Mouse (Mus musculus): ENCODE results near the gene Erc2.

Gene Erc2

GRCm38 (mm10) chr14:27775367-27775766 lies 153.1 kb downstream of the Erc2 start:
- no peak for DNase-seq (ENCODE audit: low read depth, low spot score)

DNA sequence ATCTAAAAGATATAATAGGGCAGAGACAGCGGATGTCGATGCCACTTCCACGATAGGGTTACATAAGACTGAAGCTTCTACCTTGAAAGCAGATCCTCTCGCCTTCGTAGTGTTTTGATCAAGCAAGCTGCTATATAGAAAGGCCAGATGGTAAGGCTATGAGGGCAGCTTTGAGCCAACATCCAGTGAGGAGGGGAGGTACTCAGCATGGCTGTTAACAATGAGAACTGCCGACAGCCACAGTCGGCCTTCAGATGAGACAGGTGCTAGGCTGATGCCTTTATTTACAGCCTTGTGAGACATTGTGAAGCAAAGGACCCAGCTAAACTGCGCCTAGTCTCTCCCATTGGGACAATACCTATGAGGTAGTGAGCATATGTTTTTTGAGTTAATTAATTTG lies 156.3 kb downstream of the Erc2 start:
- DNase-seq (ENCODE audit: low read depth, low spot score), result no peak

DNA sequence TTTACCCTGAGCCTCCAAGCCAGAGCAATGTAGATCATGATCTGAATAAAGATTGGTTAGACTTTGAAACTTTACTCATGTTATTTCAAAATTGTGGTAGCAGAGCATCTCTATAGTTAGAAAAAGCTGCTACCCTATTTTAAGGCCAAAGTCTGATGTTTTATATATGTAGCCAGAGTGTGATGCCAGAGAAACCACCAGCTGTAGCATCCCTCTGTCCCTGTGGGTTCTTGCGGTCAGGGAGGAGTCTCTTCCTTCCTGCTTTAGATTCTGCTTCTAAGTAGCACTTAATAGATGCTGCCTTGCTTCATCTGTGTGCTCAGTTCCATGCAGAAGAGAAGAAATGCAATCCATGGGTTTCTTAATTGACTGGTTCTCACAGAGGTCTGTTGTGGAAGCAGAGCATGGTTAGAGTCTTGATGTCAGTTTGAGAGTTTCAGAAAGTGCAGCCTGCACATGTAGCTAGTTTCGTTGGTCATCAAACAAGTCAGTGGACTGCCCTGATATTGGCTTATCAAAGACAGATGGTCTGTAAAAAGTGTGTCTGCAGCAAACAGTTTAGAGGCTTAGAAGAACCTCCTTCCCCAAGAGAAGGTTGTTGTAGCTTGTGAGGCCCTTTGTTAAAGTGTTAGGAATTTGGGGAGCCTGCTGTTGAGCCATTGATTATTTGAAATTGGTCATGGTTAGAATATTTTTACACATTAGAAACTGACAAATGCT lies 156.9 kb downstream of the Erc2 start:
- DNase-seq (ENCODE audit: low read depth, low spot score), result no peak

GRCm38 (mm10) chr14:27781221-27781620 lies 159.0 kb downstream of the Erc2 start:
- no peak for DNase-seq (ENCODE audit: low read depth, low spot score)

- no peak for DNase-seq (ENCODE audit: low read depth, low spot score)
Observed at GRCm38 (mm10) chr14:27784826-27785225, 162.6 kb downstream of the Erc2 start.

GRCm38 (mm10) chr14:27785562-27785961 lies 163.3 kb downstream of the Erc2 start:
- no peak for DNase-seq (ENCODE audit: low read depth, low spot score)

GRCm38 (mm10) chr14:27789066-27789898 lies 167.1 kb downstream of the Erc2 start:
- DNase-seq (ENCODE audit: low read depth, low spot score), result peak; percentile 40

- DNase-seq (ENCODE audit: low read depth, low spot score), result peak; percentile 93
Observed at GRCm38 (mm10) chr14:27798184-27798934, 176.1 kb downstream of the Erc2 start.

GRCm38 (mm10) chr14:27800766-27801165 lies 178.5 kb downstream of the Erc2 start:
- DNase-seq (ENCODE audit: low read depth, low spot score), result no peak

GRCm38 (mm10) chr14:27803961-27804360 lies 181.7 kb downstream of the Erc2 start:
- DNase-seq (ENCODE audit: low read depth, low spot score), result peak; percentile 41

DNA sequence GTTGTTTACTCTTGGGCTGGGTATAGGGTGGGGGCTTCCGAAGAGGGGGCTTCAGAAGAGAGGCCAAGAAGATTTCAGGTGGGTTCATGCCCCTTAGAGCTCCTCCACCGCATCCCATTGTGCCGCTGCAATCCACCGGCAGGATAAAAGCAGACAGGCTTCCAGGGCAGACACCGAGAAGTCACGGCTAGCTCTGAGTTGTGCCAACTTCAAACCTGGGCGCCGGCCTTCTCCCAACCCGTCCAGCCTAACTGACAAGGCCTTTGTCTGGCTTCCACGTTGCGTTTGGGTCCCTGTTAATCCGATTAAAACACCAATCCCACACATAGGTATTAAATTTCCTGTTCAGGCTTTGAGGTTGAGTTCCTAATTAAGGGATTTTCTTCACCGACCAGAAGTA lies 182.8 kb downstream of the Erc2 start:
- DNase-seq (ENCODE audit: low read depth, low spot score), result no peak

GRCm38 (mm10) chr14:27808080-27808479 lies 185.9 kb downstream of the Erc2 start:
- DNase-seq (ENCODE audit: low read depth, low spot score), result peak; percentile 50

- no peak for DNase-seq (ENCODE audit: low read depth, low spot score)
Observed at GRCm38 (mm10) chr14:27808523-27809114, 186.4 kb downstream of the Erc2 start.

GRCm38 (mm10) chr14:27810790-27811189 lies 188.6 kb downstream of the Erc2 start:
- peak; percentile 85 for DNase-seq (ENCODE audit: low read depth, low spot score)

DNA sequence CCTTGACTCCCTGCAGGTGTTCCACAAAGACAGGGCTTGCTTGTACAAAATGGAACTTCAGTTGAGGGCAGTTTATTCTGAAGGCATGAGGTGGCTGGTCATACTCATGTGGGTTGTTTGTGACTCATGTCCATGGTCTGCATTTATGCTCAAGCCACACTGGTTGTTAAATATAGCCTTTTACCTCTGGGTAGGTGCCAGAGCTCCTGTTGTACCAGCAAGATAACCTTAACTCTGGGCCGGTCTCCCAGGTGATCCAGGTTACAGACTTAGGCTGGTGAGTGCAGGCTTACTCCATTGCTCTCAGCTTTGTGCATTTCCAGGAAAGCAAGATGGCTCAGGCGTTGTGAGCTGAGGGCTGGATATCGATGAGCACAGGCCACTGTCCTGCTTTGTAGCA lies 189.4 kb downstream of the Erc2 start:
- no peak for DNase-seq (ENCODE audit: low read depth, low spot score)

DNA sequence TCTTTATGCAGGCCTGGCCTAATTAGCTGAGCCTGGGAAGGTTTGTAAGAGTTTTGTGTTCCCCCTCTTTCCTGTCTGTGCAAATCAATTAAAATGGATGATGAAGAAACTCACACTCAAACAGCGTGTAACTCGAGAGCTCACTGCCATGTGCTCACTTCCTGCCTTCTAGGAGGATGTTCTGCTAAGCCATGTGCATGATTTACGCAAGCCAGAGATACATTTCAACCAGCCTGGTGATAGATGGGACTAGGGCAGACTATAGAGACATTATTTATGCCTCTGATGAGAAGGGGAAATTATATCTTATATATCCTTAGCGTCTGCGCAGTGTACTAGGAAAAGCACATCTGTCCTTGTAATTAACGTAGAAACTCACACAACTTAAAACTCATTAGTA lies 193.5 kb downstream of the Erc2 start:
- DNase-seq (ENCODE audit: low read depth, low spot score), result no peak

- peak; percentile 60 for DNase-seq (ENCODE audit: low read depth, low spot score)
Observed at GRCm38 (mm10) chr14:27818986-27819385, 196.8 kb downstream of the Erc2 start.

- no peak for DNase-seq (ENCODE audit: low read depth, low spot score)
Observed at GRCm38 (mm10) chr14:27821801-27822200, 199.6 kb downstream of the Erc2 start.

DNA sequence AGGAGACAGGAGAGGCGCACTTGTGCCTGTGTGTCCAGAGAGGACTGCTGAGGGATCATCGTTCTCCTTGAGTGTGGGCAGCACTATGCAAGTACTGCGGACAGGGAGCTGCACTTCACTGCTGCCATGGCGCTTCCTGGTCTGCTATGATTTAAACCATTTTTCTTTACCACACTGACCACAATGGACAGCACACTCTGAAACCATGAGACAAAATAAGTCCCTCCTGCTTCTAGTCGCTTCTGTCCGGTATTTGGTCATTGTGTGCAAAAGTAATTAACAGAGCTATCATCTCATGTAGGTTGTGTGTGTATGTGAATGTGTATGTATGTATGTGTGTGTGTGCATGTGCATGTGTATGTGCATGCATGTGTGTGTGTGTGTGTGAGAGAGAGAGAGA lies 200.3 kb downstream of the Erc2 start:
- no peak for DNase-seq (ENCODE audit: low read depth, low spot score)

GRCm38 (mm10) chr14:27823048-27823447 lies 200.8 kb downstream of the Erc2 start:
- DNase-seq (ENCODE audit: low read depth, low spot score), result no peak

DNA sequence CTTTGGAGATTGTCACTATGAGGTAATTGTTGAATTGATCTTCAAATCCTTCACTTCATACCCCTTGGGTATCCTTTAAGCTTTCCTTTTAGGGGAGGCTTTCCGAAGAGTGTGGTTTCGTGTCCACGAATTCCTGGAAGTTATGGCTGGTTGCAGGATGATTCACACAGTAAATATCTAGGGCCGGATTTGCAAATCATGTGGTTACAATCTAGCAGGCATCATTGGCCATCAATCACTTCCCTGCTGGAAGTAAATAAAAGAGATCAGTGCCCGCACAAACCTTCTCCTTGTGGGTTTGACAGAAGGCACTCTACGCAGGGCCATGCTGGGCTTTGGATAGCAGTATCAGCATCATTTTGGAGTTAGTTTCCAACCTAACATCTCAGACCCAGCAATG lies 201.7 kb downstream of the Erc2 start:
- DNase-seq (ENCODE audit: low read depth, low spot score), result no peak

- no peak for DNase-seq (ENCODE audit: low read depth, low spot score)
Observed at GRCm38 (mm10) chr14:27826829-27827228, 204.6 kb downstream of the Erc2 start.
